Mouse (Mus musculus) MEL (cell line): ENCODE measurements at regions not wholly inside any gene's neighbourhood (a gene's known extent, or its start where the extent isn't known, plus 50 kb on each side); places are given as distances from the start of the nearest gene placed in this dataset.

Experiments
- CHD1 ChIP-seq: IDR thresholded peaks from 2 replicates; pipeline ENCODE4 v1.6.1; 2012; ENCODE audit warnings: low read depth, mild to moderate bottlenecking, inconsistent platforms, low read length, improper control_type of control experiment
- CTCF ChIP-seq, 3 experiments: IDR thresholded peaks in 2 of 3; conservative IDR thresholded peaks in 1 of 3; 2 replicates each; pipeline ENCODE4 v1.5.1; 2011 to 2012; ENCODE audit warnings: low read length in 3 of 3, low read depth in 2 of 3, mild to moderate bottlenecking in 2 of 3, improper control_type of control experiment in 1 of 3, inconsistent platforms in 1 of 3, mixed read lengths in 1 of 3, moderate library complexity in 1 of 3; ENCODE audit not compliant: control insufficient read depth in 1 of 3, insufficient read depth in 1 of 3, poor library complexity in 1 of 3, severe bottlenecking in 1 of 3
- GATA1 ChIP-seq: IDR thresholded peaks from 2 replicates; pipeline ENCODE4 v1.6.1; 2011; ENCODE audit warnings: low read depth, low read length, improper control_type of control experiment
- KAT2A ChIP-seq: conservative IDR thresholded peaks from 2 replicates; pipeline ENCODE4 v1.6.1; 2012; ENCODE audit warnings: low read depth, low read length, improper control_type of control experiment, inconsistent platforms
- MAFK ChIP-seq: IDR thresholded peaks from 2 replicates; pipeline ENCODE4 v1.6.1; 2011; ENCODE audit warnings: low read depth, mild to moderate bottlenecking, low read length, improper control_type of control experiment, borderline replicate concordance
- POLR2AphosphoS5 ChIP-seq: IDR thresholded peaks from 2 replicates; pipeline ENCODE4 v1.6.1; 2012; ENCODE audit warnings: low read depth, borderline replicate concordance, mild to moderate bottlenecking, inconsistent platforms, low read length, moderate library complexity, mixed read lengths
- RCOR1 ChIP-seq: IDR thresholded peaks from 2 replicates; pipeline ENCODE4 v1.6.1; 2012; ENCODE audit warnings: low read depth, mild to moderate bottlenecking, inconsistent platforms, low read length, improper control_type of control experiment
- USF2 ChIP-seq, 2 experiments: IDR thresholded peaks; 2 replicates each; pipeline ENCODE4 v1.6.1; 2011 to 2012; ENCODE audit warnings: improper control_type of control experiment in 2 of 2, low read length in 2 of 2, borderline replicate concordance in 1 of 2, inconsistent platforms in 1 of 2, low read depth in 1 of 2, mild to moderate bottlenecking in 1 of 2; ENCODE audit not compliant: insufficient read depth in 1 of 2
- ZC3H11A ChIP-seq: IDR thresholded peaks from 2 replicates; pipeline ENCODE4 v1.6.1; 2012; ENCODE audit warnings: low read depth, mild to moderate bottlenecking, inconsistent platforms, low read length, improper control_type of control experiment
- ZNF384 ChIP-seq: IDR thresholded peaks from 2 replicates; pipeline ENCODE4 v1.6.1; 2012; ENCODE audit warnings: low read depth, mild to moderate bottlenecking, inconsistent platforms, low read length, improper control_type of control experiment

DNA sequence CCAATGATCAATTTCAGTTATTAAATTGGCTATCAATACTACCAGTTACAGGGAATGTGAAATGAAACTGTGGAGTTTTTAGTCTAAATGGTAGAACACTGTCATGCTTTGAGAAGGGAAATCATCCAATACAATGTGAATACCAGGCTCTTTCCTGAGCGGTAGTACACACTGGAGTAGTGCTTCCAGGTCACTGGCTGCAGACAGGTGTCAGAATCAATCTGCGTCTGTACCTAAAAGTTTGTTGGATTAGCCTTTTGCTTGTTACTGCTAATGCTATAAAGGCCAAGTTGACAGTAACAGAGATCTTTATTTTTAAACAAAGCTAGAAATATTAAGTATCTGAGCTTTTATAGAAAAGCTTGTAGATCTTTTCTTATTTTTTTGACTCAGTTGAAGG is 1164.9 kb upstream of the 1700008P02Rik start:
- TF ChIP-seq POLR2AphosphoS5 (no peak), CTCF (IDR thresholded peaks at IDR 0.05 in 2 of 3, conservative IDR thresholded peaks at IDR 0.05 in 1 of 3; ENCODE audit: control insufficient read depth in 1 of 3, insufficient read depth in 1 of 3, low read depth in 2 of 3, low read length in 3 of 3, poor library complexity in 1 of 3, severe bottlenecking in 1 of 3) (no peak), RCOR1 (no peak), KAT2A (no peak), ZNF384 (no peak), CHD1 (no peak), ZC3H11A (no peak), MAFK (no peak), USF2 (IDR thresholded peaks at IDR 0.05; ENCODE audit: borderline replicate concordance in 1 of 2, insufficient read depth in 1 of 2, low read depth in 1 of 2, low read length in 2 of 2) (no peak), GATA1 (no peak)
